Mouse (Mus musculus) embryo, embryonic 9.5 days (tissue): ENCODE data around the gene Tceal9.
A peak's percentile ranks its signal among the peaks of the same experiment; 100 is the strongest.

Source experiments
- DNase-seq: peaks from one replicate; pipeline ENCODE4 v3.0.0-alpha.2; 2017; ENCODE audit errors: extremely low spot score

The Tceal9 gene

GRCm38 (mm10) chrX:136270393-136271111 is 25.7 kb downstream of the Tceal9 start:
- peak; percentile 29 for DNase-seq

DNA sequence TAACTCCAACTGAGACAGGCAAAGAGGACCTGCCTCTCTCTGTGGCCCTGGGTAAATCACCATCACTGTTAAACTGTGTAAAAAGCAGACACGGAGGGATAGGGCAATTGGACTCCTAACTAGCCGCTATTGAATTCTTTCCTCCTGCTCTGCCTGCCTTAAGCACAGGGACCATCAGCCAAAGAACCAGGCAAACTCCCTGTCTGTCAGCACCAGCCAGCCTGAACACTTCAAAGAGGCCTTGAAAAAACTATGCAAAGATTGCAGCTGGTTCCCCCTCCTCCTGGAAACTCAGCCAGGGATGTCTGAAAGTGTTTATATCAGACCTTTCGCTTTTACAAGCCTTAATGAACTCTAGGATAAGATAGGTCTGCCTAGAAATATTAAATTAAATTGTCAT is 29.7 kb downstream of the Tceal9 start:
- peak; percentile 23 for DNase-seq

DNA sequence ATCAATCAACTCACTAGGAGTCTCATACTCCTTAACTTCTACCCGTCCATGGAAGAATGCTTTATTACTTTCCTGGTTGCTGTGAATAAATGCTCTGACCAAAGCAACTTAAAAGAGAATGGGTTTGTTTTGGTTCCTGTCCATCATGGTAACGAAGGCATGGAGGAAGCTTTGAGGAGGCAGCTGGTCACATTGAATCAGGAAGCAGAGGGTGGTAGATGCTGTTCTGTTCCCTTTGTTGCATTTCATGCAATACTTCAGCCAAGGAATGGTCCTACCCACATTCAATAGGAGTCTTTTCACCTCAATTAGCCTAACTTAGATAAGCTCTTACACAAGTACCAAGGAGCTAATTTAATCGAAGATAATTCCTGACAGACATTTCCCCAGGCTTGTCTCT is 30.5 kb downstream of the Tceal9 start:
- no peak for DNase-seq

GRCm38 (mm10) chrX:136277577-136277976 is 32.7 kb downstream of the Tceal9 start:
- DNase-seq: no peak

DNA sequence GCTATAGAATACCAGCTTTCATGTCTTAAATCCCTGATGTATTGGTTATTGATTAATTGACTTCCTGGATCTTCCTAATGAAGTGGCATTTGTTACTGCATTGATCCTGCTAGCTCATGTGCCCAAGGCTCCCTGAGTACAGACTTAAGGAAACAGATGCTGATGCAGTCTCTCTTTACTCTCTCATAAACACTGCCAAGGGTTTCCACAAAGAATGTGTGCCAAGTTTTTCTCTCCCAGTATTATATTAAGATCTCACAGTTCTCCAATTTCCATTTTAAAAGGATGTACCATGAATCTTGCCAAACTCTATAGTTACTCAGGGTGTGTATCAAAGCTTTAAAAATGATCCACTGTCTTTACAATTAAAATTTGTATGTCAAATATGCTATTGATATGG is 33.5 kb downstream of the Tceal9 start:
- DNase-seq: no peak

DNA sequence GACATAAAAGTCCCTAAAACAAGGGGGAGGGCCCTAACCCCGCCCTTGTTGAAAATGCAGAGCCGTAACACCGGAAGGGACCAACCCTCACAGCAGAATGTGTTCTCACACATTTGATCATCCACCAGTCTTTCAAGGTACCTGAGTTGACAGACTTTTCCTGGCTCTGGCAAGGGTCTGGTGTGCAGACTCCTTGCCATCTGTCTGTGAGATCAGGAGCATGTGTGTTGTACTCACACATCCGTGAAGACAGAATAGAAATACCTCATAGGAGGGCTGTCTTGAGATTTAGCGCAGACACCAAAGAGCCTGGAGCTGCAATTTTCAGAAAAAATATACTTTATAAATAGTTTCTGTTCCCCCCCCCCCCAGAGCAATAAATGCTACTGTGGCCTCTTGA is 34.5 kb downstream of the Tceal9 start:
- no peak for DNase-seq

GRCm38 (mm10) chrX:136290817-136291281 is 46.0 kb downstream of the Tceal9 start:
- peak; percentile 59 for DNase-seq
